Mouse (Mus musculus): ENCODE data around the gene Iscu.

DNA sequence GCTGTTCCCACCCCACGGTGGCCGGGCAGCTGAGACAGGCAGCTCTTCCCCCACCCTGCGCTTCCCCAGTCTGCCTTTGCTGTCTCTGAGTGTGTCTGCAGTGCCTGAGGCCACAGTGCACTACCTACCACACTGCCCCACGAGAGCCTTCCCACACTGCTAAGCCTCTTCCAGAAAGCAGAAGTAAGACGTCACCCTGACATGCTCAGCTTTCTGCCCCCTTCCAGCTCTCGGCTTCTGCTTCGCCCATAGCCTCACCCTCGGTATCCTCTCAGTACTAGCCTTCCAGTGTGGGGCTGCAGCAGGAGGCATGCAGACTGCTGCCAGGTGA is 4.3 kb downstream of the Iscu start:
- TF ChIP-seq CTCF (IDR thresholded peaks at IDR 0.05; ENCODE audit: insufficient read depth, low read depth, low read length) (no peak), POLR2A (IDR thresholded peaks at IDR 0.05; ENCODE audit: insufficient read depth, low read depth, low read length) (no peak)
